Mouse (Mus musculus) liver, embryonic 15.5 days (tissue): ENCODE measurements around the gene H2-DMa. TPM values are rescaled to one million over a fixed set of nuclear protein-coding genes. Genes with fewer than 3 reads are reported as not detected.

Experiments used
- ATAC-seq: fragments of 200-750 bp; cut with Nextera tagmentation; 2 replicates; pipeline ENCODE4 v1.8.0; 2017; ENCODE audit warnings: moderate number of reproducible peaks, mild to moderate bottlenecking, moderate library complexity; ENCODE audit not compliant: insufficient read depth
- H3K27ac ChIP-seq: fragments of 300-500 bp; sonication (generic); replicated peaks from 2 replicates; pipeline ENCODE4 v1.5.1; 2015; ENCODE audit warnings: mild to moderate bottlenecking, inconsistent platforms
- H3K27me3 ChIP-seq: fragments of 300-500 bp; sonication (generic); 2 replicates; pipeline ENCODE4 v1.6.1; 2015; ENCODE audit warnings: mild to moderate bottlenecking, inconsistent platforms
- H3K36me3 ChIP-seq: fragments of 300-500 bp; sonication (generic); replicated peaks from 2 replicates; pipeline ENCODE4 v1.6.1; 2015; ENCODE audit warnings: moderate library complexity, mild to moderate bottlenecking, inconsistent platforms
- H3K4me1 ChIP-seq: fragments of 300-500 bp; sonication (generic); replicated peaks from 2 replicates; pipeline ENCODE4 v1.6.1; 2015; ENCODE audit warnings: inconsistent platforms
- H3K4me2 ChIP-seq: fragments of 300-500 bp; sonication (generic); 2 replicates; pipeline ENCODE4 v1.6.1; 2015; ENCODE audit warnings: moderate library complexity, mild to moderate bottlenecking, inconsistent platforms
- H3K4me3 ChIP-seq: fragments of 300-500 bp; sonication (generic); replicated peaks from 2 replicates; pipeline ENCODE4 v1.5.1; 2015; ENCODE audit warnings: mild to moderate bottlenecking, inconsistent platforms
- H3K9ac ChIP-seq: fragments of 300-500 bp; sonication (generic); 2 replicates; pipeline ENCODE4 v1.6.1; 2015; ENCODE audit warnings: moderate library complexity, mild to moderate bottlenecking, inconsistent platforms
- H3K9me3 ChIP-seq: fragments of 300-500 bp; sonication (generic); replicated peaks from 2 replicates; pipeline ENCODE4 v1.6.1; 2016; ENCODE audit warnings: inconsistent platforms
- WGBS: fragments of 180-500 bp; shearing (Covaris S2); methylation state at CpG from one replicate; pipeline ENCODE4 v1.1.7; 2015; ENCODE audit warnings: mixed read lengths; ENCODE audit not compliant: insufficient replicate concordance; 5-methylcytosine and 5-hydroxymethylcytosine counted together
- polyA plus RNA-seq: library from polyadenylated mRNA; unstranded; fragments of >200 nt; fragmentation: Nextera tagmentation; extraction: Ambion mirVana; gene quantifications from 2 replicates; pipeline ENCODE4 v1.2.1, GENCODE M21; 2015

The H2-DMa gene
- polyA plus RNA-seq, 1 experiment from 2014 or later = 6.4 TPM

DNA sequence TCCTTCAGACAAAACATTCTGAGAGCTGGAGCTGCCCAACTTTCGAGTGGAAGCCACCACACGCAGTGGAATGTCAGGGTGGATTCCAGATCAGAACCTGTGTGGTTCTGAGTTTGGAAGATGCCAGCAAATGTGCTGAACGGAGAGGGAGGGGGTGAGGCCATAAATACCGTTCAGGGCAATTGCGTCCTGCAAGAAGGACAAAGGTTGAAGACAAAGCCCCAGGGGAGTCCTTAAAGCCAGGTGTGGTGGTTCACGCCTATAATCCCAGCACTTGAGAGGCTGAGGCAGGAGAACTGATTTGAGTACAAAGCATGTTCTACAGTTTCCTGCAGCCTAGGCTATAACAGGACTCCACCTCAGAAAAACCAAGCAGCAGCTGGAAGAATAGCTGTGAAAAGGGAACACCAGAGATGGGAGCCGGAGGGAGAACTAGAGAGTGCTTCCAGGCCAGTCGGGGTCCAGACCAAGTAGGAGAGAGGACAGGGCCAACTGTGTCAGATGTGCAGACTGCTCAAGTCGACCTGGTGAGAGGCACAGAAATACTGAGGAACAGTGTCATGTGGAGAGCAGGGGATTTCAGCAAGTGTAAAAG is 7.6 kb downstream of the H2-DMa start:
- ATAC-seq = no peak
- H3K27me3 ChIP-seq = peaks cover 41% of the 10 kb centered on the region
- H3K4me3 ChIP-seq = no peak overlapping the region
- H3K9ac ChIP-seq = no peak overlapping the region
- peak overlapping the region; percentile 35 for H3K4me2 ChIP-seq
- H3K27ac ChIP-seq = no peak overlapping the region
- peaks cover 80% of the 10 kb centered on the region for H3K4me1 ChIP-seq
- whole genome bisulfite sequencing = 62% methylated on average over 9 of the region's 9 CpGs
- no peaks in the 10 kb centered on the region for H3K9me3 ChIP-seq
- no peaks in the 10 kb centered on the region; the same call in 1 of the 2 replicates for H3K36me3 ChIP-seq

DNA sequence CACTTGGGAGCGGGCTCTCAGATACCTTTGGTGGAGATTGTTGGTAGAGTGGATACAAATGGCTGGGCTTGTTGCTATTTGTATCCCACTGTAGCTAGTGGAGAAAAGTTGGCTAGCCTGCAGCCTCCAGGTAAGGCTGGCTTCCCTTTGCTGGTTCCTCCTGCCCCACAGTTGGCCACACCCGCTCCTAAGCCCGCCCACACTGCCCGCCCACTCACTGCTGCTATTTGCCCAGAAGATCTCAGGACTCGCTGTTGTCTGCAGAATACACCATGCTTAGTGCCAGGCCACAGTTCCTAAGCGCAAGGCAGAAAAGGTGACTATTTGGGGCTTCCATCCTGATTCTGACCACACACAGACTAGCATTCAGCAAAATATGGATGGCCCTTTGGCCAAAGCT is 8.1 kb downstream of the H2-DMa start:
- Histone ChIP-seq H3K4me3 (no peak overlapping the region), H3K9ac (no peak overlapping the region), H3K4me1 (peaks cover 78% of the 10 kb centered on the region), H3K27me3 (peaks cover 41% of the 10 kb centered on the region), H3K27ac (no peak overlapping the region), H3K36me3 (no peaks in the 10 kb centered on the region; the same call in 1 of the 2 replicates), H3K9me3 (no peaks in the 10 kb centered on the region), H3K4me2 (peak overlapping the region; percentile 35)
- 12% methylated on average over 6 of the region's 6 CpGs for WGBS
- ATAC-seq = no peak

DNA sequence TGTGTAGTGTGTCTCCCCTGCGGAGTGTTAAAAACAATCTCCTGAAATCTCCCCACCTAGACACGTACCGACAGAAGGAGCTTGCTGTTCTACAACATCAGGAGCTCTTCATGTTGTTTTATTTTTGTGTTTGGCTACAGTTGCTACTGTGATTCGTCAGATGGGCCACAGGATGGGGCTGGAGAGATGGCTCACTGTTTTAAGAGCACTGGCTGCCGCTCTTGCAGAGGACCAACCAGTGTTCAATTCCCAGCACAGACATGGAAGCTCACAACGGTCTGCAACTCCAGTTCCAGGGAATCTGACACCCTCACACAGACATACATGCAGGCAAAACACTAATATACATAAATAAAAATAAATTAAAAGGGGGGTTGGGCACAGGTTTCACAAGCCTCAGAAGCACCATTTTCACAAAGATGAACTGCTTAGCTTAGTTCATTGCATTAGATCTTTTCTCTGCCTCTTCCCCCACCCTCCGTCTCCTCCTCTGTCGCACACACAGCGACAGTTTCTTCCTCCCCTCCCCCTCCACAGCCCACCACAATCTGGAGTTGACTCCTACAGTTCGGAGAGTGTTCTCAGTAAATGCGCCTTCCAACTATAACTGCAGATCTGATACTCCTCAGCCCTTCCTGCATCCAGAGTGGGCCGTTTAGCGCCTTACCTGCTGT is 9.1 kb downstream of the H2-DMa start:
- Histone ChIP-seq H3K27me3 (peaks cover 41% of the 10 kb centered on the region), H3K36me3 (no peaks in the 10 kb centered on the region; the same call in 1 of the 2 replicates), H3K4me2 (0 out of 2 replicates have a peak overlapping the region, but pooled peaks have one; percentile 23), H3K9me3 (no peaks in the 10 kb centered on the region), H3K4me3 (no peak overlapping the region), H3K9ac (no peak overlapping the region), H3K4me1 (peaks cover 68% of the 10 kb centered on the region), H3K27ac (no peak overlapping the region)
- no peak for ATAC-seq
- 28% methylated on average over 13 of the region's 13 CpGs for WGBS

DNA sequence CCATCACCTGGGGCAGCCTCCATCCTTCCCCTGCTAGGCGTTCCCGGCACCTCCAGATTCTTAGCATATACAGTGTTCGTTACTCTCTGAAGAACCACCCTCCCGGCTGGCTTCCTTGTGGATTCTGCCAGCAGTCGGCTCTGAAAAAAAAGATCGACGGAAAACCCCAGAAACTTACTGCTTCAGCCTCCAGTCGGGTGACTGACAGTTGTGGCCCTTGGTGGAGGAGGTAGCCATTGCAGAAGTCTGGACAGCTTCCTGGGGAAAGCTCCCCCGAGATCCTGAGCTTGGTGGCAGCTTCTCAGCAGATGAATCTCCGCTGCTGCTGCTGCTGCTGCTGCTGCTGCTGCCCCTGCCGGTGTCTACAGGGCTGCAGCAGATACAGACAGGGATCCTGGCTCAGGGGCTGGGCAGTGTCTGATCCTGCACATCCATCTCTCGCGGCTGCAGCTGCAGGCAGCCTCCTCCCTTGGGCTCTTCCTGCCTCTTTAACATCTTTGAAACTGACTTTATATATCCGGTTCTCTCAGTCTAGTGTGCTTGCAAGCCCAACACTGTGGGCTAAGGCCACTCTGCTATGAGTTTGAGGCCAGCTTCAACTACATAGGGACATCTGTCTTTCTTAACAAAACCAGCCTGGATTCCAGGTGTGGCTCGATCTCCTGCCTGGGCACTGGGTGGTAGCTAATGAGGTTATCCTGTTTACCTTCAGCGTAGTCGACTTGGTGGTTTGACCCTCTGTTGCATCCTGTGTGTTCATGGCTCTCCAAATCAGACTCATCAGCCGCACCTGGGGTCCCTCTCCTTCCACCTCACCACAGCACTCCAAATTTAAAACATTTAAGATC is 9.8 kb downstream of the H2-DMa start:
- 0 out of 2 replicates have a peak overlapping the region, but pooled peaks have one; percentile 23 for H3K4me2 ChIP-seq

DNA sequence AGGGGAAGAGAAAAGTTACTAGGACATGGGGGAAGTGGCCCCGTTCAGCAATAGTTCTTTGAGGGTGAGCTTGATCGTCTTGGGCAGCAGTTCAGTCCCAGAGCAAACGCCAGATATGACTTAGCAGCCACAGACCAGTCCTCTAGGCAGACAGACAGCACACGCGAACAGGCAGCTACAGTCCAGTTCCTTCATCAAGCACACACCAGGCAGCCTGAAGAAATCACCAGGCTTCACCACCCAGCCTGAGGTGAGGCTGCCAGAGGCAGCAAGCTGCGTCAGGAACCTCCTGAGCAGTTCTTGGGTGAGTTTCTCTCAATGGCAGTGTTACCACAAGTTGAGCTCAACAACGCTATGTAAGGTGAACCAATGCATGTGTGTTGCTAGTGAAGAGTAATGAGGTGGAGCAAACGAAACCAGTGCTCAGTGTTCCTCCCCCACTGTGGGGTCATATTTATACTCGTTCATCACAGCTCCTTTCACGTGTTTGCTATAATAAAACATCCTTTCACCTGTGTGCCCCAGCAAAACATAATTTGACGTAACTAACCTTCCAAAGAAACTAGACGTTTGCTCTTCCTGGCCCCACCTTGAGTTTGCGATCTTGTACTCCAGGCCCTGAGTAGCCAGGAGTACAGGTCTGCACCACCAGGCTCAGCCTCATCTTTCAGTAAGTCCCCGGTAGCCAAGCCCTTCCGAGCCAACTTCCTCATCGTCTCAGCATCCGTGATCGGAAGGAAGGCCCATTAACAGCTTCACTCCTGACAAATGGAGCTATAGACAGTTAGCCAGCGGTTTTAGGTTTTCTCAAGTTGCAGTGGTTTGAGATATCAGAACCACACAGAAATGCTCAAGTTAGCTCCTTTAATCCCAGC is 11.0 kb downstream of the H2-DMa start:
- Histone ChIP-seq H3K4me3 (no peak overlapping the region), H3K36me3 (no peaks in the 10 kb centered on the region; the same call in 1 of the 2 replicates), H3K9ac (no peak overlapping the region), H3K27ac (no peak overlapping the region), H3K4me1 (peaks cover 51% of the 10 kb centered on the region), H3K4me2 (no peak overlapping the region), H3K27me3 (peaks cover 41% of the 10 kb centered on the region), H3K9me3 (no peaks in the 10 kb centered on the region)
- ATAC-seq = no peak
- WGBS = 58% methylated on average over 19 of the region's 19 CpGs

More for the DNA sequence above, 9.8 kb downstream of the H2-DMa start:
- Histone ChIP-seq H3K27me3 (peaks cover 41% of the 10 kb centered on the region), H3K9me3 (no peaks in the 10 kb centered on the region), H3K9ac (no peak overlapping the region), H3K36me3 (no peaks in the 10 kb centered on the region; the same call in 1 of the 2 replicates), H3K27ac (no peak overlapping the region), H3K4me3 (no peak overlapping the region), H3K4me1 (peaks cover 61% of the 10 kb centered on the region)
- ATAC-seq = no peak
- WGBS = 15% methylated on average over 18 of the region's 18 CpGs

DNA sequence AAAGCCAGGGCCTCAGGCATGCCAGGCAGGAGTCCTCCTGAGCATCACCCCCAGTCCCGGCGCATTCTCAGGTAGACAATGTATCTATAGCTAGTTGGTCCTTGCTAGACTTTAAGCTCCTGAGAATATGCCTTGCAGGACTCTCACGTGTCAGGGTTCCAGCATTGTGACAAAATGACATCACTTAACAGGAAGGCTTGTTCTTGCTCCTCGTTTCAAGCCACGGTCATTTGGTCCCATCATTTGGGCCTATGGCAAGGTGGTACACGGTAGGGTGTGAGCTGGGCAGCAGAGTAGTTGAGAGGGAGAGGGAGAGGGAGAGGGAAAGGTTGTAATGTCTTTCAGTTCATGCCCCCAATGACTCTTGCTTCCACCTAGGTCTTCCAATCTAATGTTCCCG is 12.6 kb downstream of the H2-DMa start:
- WGBS = 65% methylated on average over 7 of the region's 7 CpGs
- H3K9me3 ChIP-seq = no peaks in the 10 kb centered on the region
- no peak overlapping the region for H3K4me2 ChIP-seq
- H3K9ac ChIP-seq = no peak overlapping the region
- H3K4me3 ChIP-seq = no peak overlapping the region
- peaks cover 44% of the 10 kb centered on the region for H3K4me1 ChIP-seq
- H3K27me3 ChIP-seq = peaks cover 48% of the 10 kb centered on the region
- ATAC-seq = no peak
- H3K27ac ChIP-seq = no peak overlapping the region
- H3K36me3 ChIP-seq = no peaks in the 10 kb centered on the region

DNA sequence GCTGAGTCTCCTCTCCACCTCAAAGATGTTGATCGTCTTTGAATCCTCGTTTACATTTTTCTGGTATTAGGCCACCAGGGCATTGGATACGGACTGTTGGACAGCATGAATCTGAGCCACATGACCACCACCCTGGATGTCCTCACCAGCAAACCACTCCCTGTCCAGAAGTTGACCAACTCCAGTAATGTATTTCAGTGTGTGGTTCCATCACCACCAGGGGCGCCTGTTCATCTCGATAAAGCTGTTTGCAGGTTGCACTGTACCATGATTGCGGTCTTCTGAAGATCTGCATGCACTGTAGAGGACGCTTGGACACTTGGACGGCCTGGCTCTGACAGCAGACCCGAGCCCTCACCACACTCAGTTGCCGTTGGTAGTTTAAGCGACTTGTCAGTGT is 13.9 kb downstream of the H2-DMa start:
- Histone ChIP-seq H3K27me3 (peaks cover 52% of the 10 kb centered on the region), H3K4me3 (no peak overlapping the region), H3K4me1 (peaks cover 30% of the 10 kb centered on the region), H3K9me3 (no peaks in the 10 kb centered on the region), H3K4me2 (no peak overlapping the region), H3K36me3 (no peaks in the 10 kb centered on the region), H3K9ac (no peak overlapping the region), H3K27ac (no peak overlapping the region)
- WGBS = 68% methylated on average over 11 of the region's 11 CpGs
- ATAC-seq = no peak

DNA sequence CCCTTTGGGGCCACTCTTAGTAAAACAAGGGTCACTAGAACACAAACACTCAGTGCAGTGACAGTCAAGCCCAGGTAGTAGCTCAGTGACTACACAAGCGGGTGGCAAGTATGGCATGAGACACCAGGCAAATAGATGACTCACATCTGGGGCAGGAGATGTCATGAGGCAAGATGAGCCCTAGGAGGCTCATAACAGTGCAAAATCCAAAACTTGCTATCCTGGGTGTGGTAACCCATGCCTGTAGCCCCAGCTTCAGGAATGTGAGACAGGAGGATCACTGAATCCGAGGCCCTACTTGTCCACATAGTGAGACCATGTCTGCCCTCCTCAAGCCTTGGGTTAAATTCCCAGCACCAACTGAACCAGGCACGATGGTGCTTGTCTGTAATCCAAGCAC is 15.1 kb downstream of the H2-DMa start:
- H3K9me3 ChIP-seq = no peaks in the 10 kb centered on the region
- no peaks in the 10 kb centered on the region for H3K36me3 ChIP-seq
- no peak overlapping the region for H3K4me2 ChIP-seq
- no peak overlapping the region for H3K4me3 ChIP-seq
- H3K4me1 ChIP-seq = peaks cover 24% of the 10 kb centered on the region
- ATAC-seq = no peak
- no peak overlapping the region for H3K27ac ChIP-seq
- H3K27me3 ChIP-seq = peaks cover 52% of the 10 kb centered on the region
- H3K9ac ChIP-seq = no peak overlapping the region
- 67% methylated on average over 3 of the region's 3 CpGs for WGBS

DNA sequence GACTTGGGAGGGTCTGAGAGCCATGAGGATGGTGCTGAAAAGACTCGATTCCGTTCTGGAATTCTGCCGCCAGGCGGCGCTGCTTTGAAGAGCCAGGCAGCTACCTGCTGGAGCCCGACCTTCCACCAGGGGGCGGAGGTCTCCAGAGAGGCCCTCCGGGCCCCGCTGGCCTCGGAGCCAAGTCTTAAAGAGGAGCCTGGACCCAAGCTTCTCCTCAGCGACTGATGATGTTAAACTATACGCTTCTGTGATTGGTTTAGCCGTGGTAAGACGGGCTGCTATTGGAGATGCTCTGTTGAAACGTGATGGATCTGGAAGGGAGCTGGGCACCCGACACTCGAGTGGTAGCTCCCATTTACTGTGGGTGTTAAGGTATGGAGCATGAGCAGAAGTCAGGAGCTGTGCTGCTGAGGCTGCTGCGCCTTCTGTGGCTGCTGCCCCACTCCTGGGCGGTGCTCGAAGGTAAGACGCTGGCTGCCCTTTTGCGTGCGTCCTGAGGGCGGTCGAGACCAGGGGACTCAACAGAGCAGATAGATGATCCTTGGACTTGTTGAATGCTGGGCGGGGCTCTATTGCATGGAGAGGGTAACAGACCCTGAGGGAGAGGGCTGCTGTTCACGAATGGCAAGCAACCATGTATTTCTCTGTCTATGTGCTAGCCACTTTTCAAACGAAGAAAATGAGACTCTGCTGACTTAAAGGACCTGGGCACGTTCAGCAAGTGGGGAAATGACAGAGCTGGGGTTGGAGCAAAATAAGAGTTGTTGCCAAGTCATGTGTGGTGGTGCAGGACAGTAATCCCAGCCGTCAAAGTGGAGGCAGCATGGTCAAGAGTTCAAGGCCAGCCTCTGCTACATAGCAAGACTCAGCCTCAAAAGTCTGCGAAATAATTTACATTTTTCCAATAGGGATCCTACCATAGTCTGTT is 16.2 kb downstream of the H2-DMa start:
- Histone ChIP-seq H3K4me2 (peak overlapping the region; percentile 71), H3K9me3 (no peaks in the 10 kb centered on the region), H3K27ac (no peak overlapping the region), H3K36me3 (no peaks in the 10 kb centered on the region), H3K27me3 (peaks cover 52% of the 10 kb centered on the region), H3K9ac (peak overlapping the region; percentile 33; the same call in 1 of the 2 replicates), H3K4me3 (peak overlapping the region; percentile 49), H3K4me1 (peaks cover 27% of the 10 kb centered on the region)
- 6% methylated on average over 31 of the region's 31 CpGs for WGBS
- ATAC-seq = peak; percentile 85

DNA sequence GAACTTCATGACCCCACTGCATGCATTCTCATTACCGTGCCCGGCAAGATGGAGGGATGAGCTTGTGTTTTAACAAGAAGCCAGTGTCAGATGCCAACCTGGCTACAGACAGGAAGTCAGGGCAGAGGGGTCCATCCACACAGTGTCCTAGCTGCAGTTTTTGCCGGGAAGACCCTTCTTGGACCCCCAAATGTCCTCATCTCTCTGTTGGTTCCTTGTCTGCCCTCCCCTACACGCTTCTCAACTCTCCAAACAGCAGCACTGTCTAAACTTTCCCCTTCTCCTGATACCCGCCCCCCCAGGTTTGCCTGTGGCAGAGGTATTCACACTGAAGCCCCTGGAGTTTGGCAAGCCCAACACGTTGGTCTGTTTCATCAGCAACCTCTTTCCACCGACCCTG is 18.3 kb downstream of the H2-DMa start:
- Histone ChIP-seq H3K27me3 (peaks cover 59% of the 10 kb centered on the region), H3K36me3 (no peaks in the 10 kb centered on the region), H3K4me1 (peaks cover 31% of the 10 kb centered on the region), H3K4me2 (no peak overlapping the region), H3K4me3 (no peak overlapping the region), H3K9me3 (no peaks in the 10 kb centered on the region), H3K9ac (no peak overlapping the region), H3K27ac (no peak overlapping the region)
- WGBS = 63% methylated on average over 7 of the region's 7 CpGs
- ATAC-seq = no peak
